Mouse (Mus musculus) hindbrain, embryonic 14.5 days (tissue): ENCODE measurements at regions not wholly inside any gene's neighbourhood (a gene's known extent, or its start where the extent isn't known, plus 50 kb on each side); places are given as distances from the start of the nearest gene placed in this dataset.

Source experiments
- ATAC-seq: fragments of 200-750 bp; cut with Nextera tagmentation; 2 replicates; pipeline ENCODE4 v1.8.0; 2017; ENCODE audit warnings: moderate number of reproducible peaks, mild to moderate bottlenecking, moderate TSS enrichment, moderate library complexity; ENCODE audit not compliant: low FRiP score
- DNase-seq: peaks from one replicate; pipeline ENCODE4 v3.0.0-alpha.2; 2015; ENCODE audit warnings: low spot score
- H3K27ac ChIP-seq: fragments of 300-500 bp; sonication (generic); 2 replicates; pipeline ENCODE4 v1.5.1; 2014; ENCODE audit warnings: mild to moderate bottlenecking, moderate library complexity
- H3K27me3 ChIP-seq: fragments of 300-500 bp; sonication (generic); 2 replicates; pipeline ENCODE4 v1.6.1; 2014; ENCODE audit warnings: mild to moderate bottlenecking, low read length, mixed read lengths; ENCODE audit not compliant: control insufficient read depth, insufficient read depth
- H3K36me3 ChIP-seq: fragments of 300-500 bp; sonication (generic); replicated peaks from 2 replicates; pipeline ENCODE4 v1.6.1; 2014; ENCODE audit not compliant: control insufficient read depth, insufficient read depth
- H3K4me1 ChIP-seq: fragments of 300-500 bp; sonication (generic); replicated peaks from 2 replicates; pipeline ENCODE4 v1.6.1; 2014; ENCODE audit warnings: antibody characterized with exemption, low read length, mixed read lengths; ENCODE audit not compliant: control insufficient read depth, insufficient read depth
- H3K4me2 ChIP-seq: fragments of 300-500 bp; sonication (generic); replicated peaks from 2 replicates; pipeline ENCODE4 v1.6.1; 2014; ENCODE audit warnings: mild to moderate bottlenecking, moderate library complexity
- H3K4me3 ChIP-seq: fragments of 300-500 bp; sonication (generic); replicated peaks from 2 replicates; pipeline ENCODE4 v1.5.1; 2014; ENCODE audit warnings: mild to moderate bottlenecking, low read length
- H3K9ac ChIP-seq: fragments of 300-500 bp; sonication (generic); 2 replicates; pipeline ENCODE4 v1.6.1; 2014
- H3K9me3 ChIP-seq: fragments of 300-500 bp; sonication (generic); 2 replicates; pipeline ENCODE4 v1.6.1; 2016; ENCODE audit warnings: low read length; ENCODE audit not compliant: control insufficient read depth
- WGBS: fragments of 180-500 bp; shearing (Covaris S2); extraction: QIAGEN DNeasy Blood & Tissue Kit; methylation state at CpG from one replicate; pipeline ENCODE4 v1.1.7; 2014; 5-methylcytosine and 5-hydroxymethylcytosine counted together

DNA sequence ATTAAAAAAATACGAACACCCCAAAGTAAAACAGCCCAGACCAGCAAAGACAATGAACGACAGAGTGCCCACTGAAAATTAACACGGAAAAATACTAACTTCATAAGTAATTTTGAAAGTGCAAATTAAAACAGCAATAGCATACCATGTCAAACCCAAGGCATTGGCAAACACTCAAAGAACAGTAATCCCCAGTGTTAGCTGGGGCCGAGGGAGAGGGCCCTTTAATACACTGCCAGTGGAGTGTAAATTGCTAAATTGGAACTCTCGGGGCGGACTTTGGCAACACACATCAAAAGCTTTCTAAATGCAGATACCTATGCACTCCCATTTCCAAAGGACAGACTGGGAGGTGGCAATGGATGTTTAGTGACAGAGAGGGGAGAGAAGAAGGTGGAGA is 361.6 kb downstream of the Hs3st3b1 start:
- WGBS: 73% methylated on average over 6 of the region's 6 CpGs
- Histone ChIP-seq H3K27me3 (no peaks in the 10 kb centered on the region), H3K9me3 (no peaks in the 10 kb centered on the region), H3K36me3 (no peaks in the 10 kb centered on the region), H3K9ac (no peak overlapping the region), H3K4me2 (no peak overlapping the region), H3K4me3 (no peak overlapping the region), H3K4me1 (no peaks in the 10 kb centered on the region), H3K27ac (no peak overlapping the region)
- ATAC-seq (no peak), DNase-seq (no peak)

DNA sequence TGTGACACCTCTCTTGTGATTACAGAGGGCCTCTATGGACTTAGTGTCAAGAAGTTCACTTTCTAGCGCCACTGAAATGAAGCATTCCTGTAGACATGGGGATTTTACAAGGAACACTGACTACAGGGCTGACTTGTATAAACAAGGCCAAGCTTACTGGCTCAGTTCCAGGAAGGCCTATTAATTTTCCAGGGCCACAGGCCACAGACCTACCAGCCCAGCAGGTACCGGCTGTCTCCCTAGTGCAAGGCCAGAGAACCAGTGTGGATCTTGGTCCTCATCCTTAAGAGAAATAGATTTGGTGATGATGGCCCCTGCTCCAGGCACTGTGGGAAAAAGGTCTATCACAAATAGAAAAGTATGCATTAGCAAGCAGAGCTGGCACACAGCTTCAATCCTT is 359.4 kb downstream of the Hs3st3b1 start:
- WGBS: 84% methylated on average over 2 of the region's 2 CpGs

DNA sequence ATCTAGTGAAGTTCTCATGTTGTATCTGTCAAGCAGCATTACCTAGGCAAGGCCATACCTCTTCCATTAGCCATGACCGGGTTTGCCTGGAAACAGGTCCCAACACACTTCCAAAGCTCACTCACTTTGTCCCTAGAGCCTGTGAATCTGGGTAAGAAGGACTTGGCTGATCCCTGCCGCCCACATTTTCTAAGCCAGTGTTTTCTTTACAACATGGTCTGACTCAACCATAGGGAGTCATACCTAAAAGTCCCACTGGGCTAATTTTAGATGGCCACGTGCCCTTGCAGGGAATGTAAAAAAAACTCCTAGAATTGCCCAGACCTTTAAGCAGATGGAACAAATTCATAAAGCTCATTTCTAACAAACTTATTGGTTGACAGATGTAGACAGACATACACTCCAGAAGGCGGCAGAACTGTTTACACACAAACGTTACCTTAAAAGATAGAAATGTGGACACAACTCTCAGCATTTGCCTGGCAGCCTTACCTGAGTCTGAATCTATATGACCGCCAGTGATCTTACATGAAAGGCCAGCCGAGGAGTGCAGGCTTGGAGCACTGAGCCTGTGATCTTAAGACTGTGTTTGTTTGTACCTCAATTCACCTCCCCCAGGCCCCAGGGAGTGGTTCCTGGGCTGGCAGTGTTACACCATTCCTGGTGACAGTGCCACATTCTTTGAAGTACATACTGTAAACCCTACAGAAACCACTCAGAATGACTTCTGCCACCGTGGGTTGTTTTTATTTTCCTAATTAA is 356.4 kb downstream of the Hs3st3b1 start:
- no peaks in the 10 kb centered on the region for H3K9me3 ChIP-seq
- no peak overlapping the region for H3K27ac ChIP-seq
- DNase-seq (no peak), ATAC-seq (no peak)
- no peaks in the 10 kb centered on the region for H3K4me1 ChIP-seq
- 81% methylated on average over 8 of the region's 8 CpGs for WGBS
- H3K4me3 ChIP-seq: no peak overlapping the region
- no peak overlapping the region for H3K4me2 ChIP-seq
- no peak overlapping the region for H3K9ac ChIP-seq
- no peaks in the 10 kb centered on the region for H3K27me3 ChIP-seq
- no peaks in the 10 kb centered on the region for H3K36me3 ChIP-seq

More for the DNA sequence above, 359.4 kb downstream of the Hs3st3b1 start:
- DNase-seq (no peak), ATAC-seq (no peak)
- Histone ChIP-seq H3K36me3 (no peaks in the 10 kb centered on the region), H3K9me3 (no peaks in the 10 kb centered on the region), H3K27ac (no peak overlapping the region), H3K4me3 (no peak overlapping the region), H3K9ac (no peak overlapping the region), H3K4me1 (no peaks in the 10 kb centered on the region), H3K27me3 (no peaks in the 10 kb centered on the region), H3K4me2 (no peak overlapping the region)

DNA sequence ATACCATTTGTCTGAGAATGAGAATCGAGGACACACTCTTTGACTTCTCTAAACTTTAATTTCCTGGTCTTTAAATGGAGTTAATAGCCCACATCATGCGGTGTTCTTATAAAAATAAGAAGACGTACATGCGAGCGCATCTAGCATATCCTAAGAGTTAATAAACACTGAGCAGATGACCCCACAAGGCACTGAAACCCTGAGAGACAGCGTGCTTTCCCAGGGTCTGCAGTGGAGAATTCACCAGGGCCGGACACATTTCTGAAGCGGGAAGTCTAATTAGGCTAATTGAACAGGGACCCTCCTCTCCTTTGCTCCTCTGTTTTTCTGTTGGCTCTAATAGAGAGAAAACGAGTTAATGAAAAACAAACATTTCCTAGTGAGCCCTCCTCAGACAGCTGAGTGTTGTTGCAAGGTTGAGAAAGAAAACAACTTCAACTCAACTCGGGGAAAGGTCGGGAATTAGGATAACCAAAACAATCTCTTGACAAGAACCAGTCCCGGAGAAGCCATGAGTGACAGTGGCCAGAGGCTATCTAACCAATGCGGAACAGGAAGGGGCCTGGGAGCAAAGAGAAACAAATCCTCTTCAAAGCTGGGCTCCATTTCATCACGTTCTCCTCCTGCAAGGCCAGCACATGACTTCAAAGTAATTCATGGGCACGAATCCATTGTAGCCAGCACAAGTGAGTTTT is 352.2 kb downstream of the Hs3st3b1 start:
- no peak overlapping the region for H3K4me2 ChIP-seq
- H3K4me3 ChIP-seq: no peak overlapping the region
- no peaks in the 10 kb centered on the region for H3K9me3 ChIP-seq
- no peaks in the 10 kb centered on the region for H3K27me3 ChIP-seq
- no peaks in the 10 kb centered on the region for H3K4me1 ChIP-seq
- DNase-seq (no peak), ATAC-seq (no peak)
- no peak overlapping the region for H3K9ac ChIP-seq
- no peak overlapping the region for H3K27ac ChIP-seq
- WGBS: 74% methylated on average over 15 of the region's 15 CpGs
- no peaks in the 10 kb centered on the region for H3K36me3 ChIP-seq

DNA sequence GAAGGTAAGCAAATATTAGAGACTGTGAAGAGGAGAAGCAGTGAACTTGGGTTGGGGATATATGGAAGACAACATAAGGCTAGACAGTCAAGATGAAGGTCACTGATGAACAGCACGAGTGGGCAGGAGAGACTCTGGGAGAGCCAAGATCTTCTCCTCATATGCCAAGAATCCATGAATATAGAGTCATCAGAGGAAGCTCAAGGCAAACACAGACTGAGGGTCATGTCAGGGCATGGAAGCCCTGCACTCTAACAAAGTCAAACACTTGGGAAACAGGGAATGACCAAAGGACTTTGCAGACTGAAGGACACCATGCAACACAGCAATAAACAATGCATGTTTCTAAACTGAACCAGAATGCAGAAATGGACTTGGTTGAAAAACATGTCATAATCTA is 351.4 kb downstream of the Hs3st3b1 start:
- 81% methylated on average over 1 of the region's 1 CpGs for WGBS
- Histone ChIP-seq H3K9ac (no peak overlapping the region), H3K4me2 (no peak overlapping the region), H3K9me3 (no peaks in the 10 kb centered on the region), H3K36me3 (no peaks in the 10 kb centered on the region), H3K4me1 (no peaks in the 10 kb centered on the region), H3K27me3 (no peaks in the 10 kb centered on the region), H3K4me3 (no peak overlapping the region), H3K27ac (no peak overlapping the region)
- DNase-seq: no peak
- no peak for ATAC-seq

DNA sequence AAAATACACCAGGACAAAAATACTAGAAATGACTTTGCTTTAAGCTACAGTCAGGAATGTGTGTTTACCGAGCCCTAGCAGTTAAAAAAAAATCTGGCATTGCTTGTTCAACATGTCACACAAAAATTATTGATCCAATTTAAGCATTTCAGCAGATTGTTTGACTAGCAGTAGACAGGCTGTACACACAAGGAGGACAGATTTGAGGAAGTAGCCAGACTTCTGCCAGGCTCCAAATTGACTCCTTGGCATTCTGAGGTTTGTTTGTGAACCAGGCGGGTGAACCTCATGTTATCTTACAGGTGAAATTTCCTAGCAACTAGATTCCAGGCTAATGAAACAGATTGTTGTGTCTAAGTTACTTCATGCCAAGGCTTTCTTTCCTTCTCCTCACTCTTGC is 348.8 kb downstream of the Hs3st3b1 start:
- H3K4me1 ChIP-seq: no peaks in the 10 kb centered on the region
- DNase-seq (no peak), ATAC-seq (no peak)
- H3K9ac ChIP-seq: no peak overlapping the region
- no peaks in the 10 kb centered on the region for H3K9me3 ChIP-seq
- 81% methylated on average over 2 of the region's 2 CpGs for WGBS
- no peak overlapping the region for H3K4me2 ChIP-seq
- no peak overlapping the region for H3K27ac ChIP-seq
- no peaks in the 10 kb centered on the region for H3K36me3 ChIP-seq
- H3K27me3 ChIP-seq: no peaks in the 10 kb centered on the region
- no peak overlapping the region for H3K4me3 ChIP-seq

DNA sequence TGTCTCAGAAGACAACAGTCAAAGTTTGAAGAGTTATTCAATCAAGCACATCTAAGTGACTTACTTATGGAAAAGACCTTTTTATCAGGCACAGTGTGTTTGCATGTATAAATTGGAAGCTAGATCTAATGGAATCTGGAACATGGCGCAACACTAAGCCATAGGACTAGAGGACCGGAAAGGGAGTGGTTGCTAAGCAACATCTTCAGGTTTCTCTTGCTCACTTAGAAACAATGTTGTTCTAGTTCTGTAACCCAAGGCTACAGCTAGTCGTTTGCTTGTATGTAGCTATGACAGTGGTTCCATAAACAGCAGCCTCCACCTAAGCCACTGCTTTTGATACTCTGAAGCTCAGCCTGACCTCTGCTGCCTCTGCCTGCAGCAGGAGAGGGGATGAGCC is 338.8 kb downstream of the Hs3st3b1 start:
- no peak overlapping the region for H3K4me3 ChIP-seq
- H3K4me2 ChIP-seq: no peak overlapping the region
- H3K27me3 ChIP-seq: no peaks in the 10 kb centered on the region
- H3K27ac ChIP-seq: no peak overlapping the region
- no peak overlapping the region for H3K9ac ChIP-seq
- no peaks in the 10 kb centered on the region for H3K4me1 ChIP-seq
- ATAC-seq (no peak), DNase-seq (no peak)
- H3K9me3 ChIP-seq: no peaks in the 10 kb centered on the region
- WGBS: 72% methylated on average over 3 of the region's 3 CpGs
- no peaks in the 10 kb centered on the region for H3K36me3 ChIP-seq

DNA sequence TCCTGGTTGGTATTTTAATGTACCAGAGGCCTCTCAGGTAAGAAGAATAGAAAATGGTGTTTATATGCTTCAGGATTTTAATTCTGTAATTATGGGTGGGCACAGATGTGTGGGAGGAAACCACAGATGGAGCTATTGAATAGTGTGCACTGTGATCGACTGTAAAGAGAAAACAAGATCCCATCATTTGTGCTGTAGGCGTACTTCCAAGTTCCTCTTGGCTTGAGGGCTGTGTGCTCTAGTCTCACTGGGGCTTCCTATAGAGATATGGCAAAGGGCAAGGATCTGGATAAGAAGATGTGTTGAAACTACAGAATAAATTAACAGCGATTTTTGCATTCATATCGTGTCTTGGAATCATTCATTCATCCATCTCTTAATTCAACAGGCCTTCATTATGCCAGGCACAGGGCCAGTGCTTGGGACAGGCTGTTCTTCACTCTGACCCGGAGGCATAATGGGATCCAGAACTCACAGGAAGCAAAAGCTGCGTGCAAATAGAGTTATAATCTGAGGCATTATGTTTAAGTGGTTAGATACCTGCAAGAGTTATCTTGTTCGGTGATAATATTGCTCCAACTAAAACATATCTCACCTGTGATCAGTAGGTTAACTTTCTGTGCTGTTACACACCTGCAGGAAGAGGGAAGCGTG is 336.7 kb downstream of the Hs3st3b1 start:
- DNase-seq: no peak
- H3K27ac ChIP-seq: no peak overlapping the region
- no peaks in the 10 kb centered on the region for H3K36me3 ChIP-seq
- no peaks in the 10 kb centered on the region for H3K4me1 ChIP-seq
- no peak overlapping the region for H3K4me3 ChIP-seq
- no peak overlapping the region for H3K4me2 ChIP-seq
- no peaks in the 10 kb centered on the region for H3K27me3 ChIP-seq
- H3K9me3 ChIP-seq: no peaks in the 10 kb centered on the region
- 65% methylated on average over 8 of the region's 8 CpGs for WGBS
- H3K9ac ChIP-seq: no peak overlapping the region
- no peak for ATAC-seq

DNA sequence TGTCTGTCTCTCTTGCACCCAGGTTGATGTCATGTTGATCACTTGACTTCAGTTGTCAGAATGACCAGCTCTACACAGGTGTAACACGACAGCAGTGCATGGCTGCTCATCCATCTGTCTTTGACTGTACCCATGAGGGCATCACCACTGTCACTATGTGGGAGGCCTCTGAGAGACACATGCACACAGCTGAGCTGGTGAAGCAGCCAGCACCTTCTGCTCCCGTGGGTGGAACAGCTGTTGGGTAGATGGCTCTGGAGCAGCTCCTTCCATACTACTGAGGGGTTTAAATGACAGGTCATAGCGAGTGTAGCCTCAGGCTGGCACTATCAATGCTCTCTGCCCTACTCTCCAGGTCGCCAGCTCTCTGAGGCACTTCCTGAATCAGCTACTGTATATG is 301.9 kb downstream of the Hs3st3b1 start:
- Histone ChIP-seq H3K4me2 (no peak overlapping the region), H3K4me3 (no peak overlapping the region), H3K9me3 (no peaks in the 10 kb centered on the region), H3K27me3 (no peaks in the 10 kb centered on the region), H3K27ac (no peak overlapping the region), H3K4me1 (no peaks in the 10 kb centered on the region), H3K36me3 (no peaks in the 10 kb centered on the region), H3K9ac (no peak overlapping the region)
- DNase-seq (no peak), ATAC-seq (no peak)
- WGBS: 85% methylated on average over 4 of the region's 4 CpGs
